Mouse (Mus musculus) CH12.LX (cell line): Measurements from ENCODE around the gene Mtg1. TPM values are rescaled to one million over a fixed set of nuclear protein-coding genes. Genes with fewer than 3 reads are reported as not detected.

Experiments
- DNase-seq: peaks from one replicate; pipeline ENCODE4 v3.0.0-alpha.2; 2013; ENCODE audit errors: extremely low read depth
- H3K27ac ChIP-seq: 2 replicates; pipeline ENCODE4 v1.5.1; 2012; ENCODE audit warnings: low read depth, mild to moderate bottlenecking, control low read depth, moderate library complexity; ENCODE audit not compliant: insufficient read depth
- H3K27me3 ChIP-seq: replicated peaks from 2 replicates; pipeline ENCODE3; 2012; ENCODE audit warnings: inconsistent platforms
- H3K36me3 ChIP-seq, 2 experiments: replicated peaks in 1 of 2; 2 replicates each; pipeline versions ENCODE3 to v1.6.1; 2012; ENCODE audit warnings: inconsistent platforms in 1 of 2, low read length in 1 of 2, mild to moderate bottlenecking in 1 of 2, mixed read lengths in 1 of 2, moderate library complexity in 1 of 2; ENCODE audit not compliant: control insufficient read depth in 1 of 2, insufficient read depth in 1 of 2
- H3K4me1 ChIP-seq, 2 experiments: 2 replicates each; pipeline ENCODE4 v1.6.1; 2012; ENCODE audit warnings: inconsistent platforms in 1 of 2, moderate library complexity in 1 of 2; ENCODE audit not compliant: insufficient read depth in 2 of 2, control insufficient read depth in 1 of 2
- H3K4me2 ChIP-seq: 2 replicates; pipeline ENCODE4 v1.6.1; 2012; ENCODE audit warnings: low read depth, mild to moderate bottlenecking, control low read depth; ENCODE audit not compliant: poor library complexity, insufficient read depth, severe bottlenecking
- H3K4me3 ChIP-seq, 3 experiments: fragments of 150-350 bp in 1 of 3; sonication (generic) in 1 of 3; replicated peaks in 1 of 3; 2 replicates each; pipeline versions ENCODE3 to v1.5.1; 2011 to 2012; ENCODE audit warnings: low read depth in 2 of 3, low read length in 2 of 3, mild to moderate bottlenecking in 2 of 3, moderate library complexity in 2 of 3, control low read depth in 1 of 3, improper control_type of control experiment in 1 of 3, inconsistent platforms in 1 of 3, mixed read lengths in 1 of 3; ENCODE audit not compliant: poor library complexity in 1 of 3
- H3K79me2 ChIP-seq: replicated peaks from 2 replicates; pipeline ENCODE4 v1.6.1; 2012; ENCODE audit warnings: mild to moderate bottlenecking, moderate library complexity; ENCODE audit not compliant: control insufficient read depth, poor library complexity, insufficient read depth, severe bottlenecking; ENCODE audit errors: extremely low read depth
- H3K9ac ChIP-seq: 2 replicates; pipeline ENCODE4 v1.6.1; 2012; ENCODE audit warnings: low read depth, mild to moderate bottlenecking, control low read depth, moderate library complexity; ENCODE audit not compliant: insufficient read depth
- H3K9me3 ChIP-seq: replicated peaks from 2 replicates; pipeline ENCODE3; 2012; ENCODE audit warnings: low read length, inconsistent platforms, mixed read lengths
- BHLHE40 ChIP-seq: IDR thresholded peaks from 2 replicates; pipeline ENCODE4 v1.6.1; 2011; ENCODE audit warnings: mild to moderate bottlenecking, low read depth, low read length, improper control_type of control experiment
- CHD1 ChIP-seq: IDR thresholded peaks from 2 replicates; pipeline ENCODE4 v1.6.1; 2012; ENCODE audit warnings: low read depth, low read length, improper control_type of control experiment, inconsistent platforms
- CHD2 ChIP-seq: IDR thresholded peaks from 2 replicates; pipeline ENCODE4 v1.6.1; 2011; ENCODE audit warnings: low read length, improper control_type of control experiment
- E2F4 ChIP-seq: IDR thresholded peaks from 2 replicates; pipeline ENCODE4 v1.6.1; 2011; ENCODE audit warnings: low read depth, low read length, improper control_type of control experiment; ENCODE audit not compliant: insufficient replicate concordance
- ELF1 ChIP-seq: IDR thresholded peaks from 2 replicates; pipeline ENCODE4 v1.6.1; 2014; ENCODE audit warnings: low read depth, mild to moderate bottlenecking, inconsistent platforms, low read length, improper control_type of control experiment
- EP300 ChIP-seq: IDR thresholded peaks from 2 replicates; pipeline ENCODE4 v1.6.1; 2011; ENCODE audit warnings: low read length, improper control_type of control experiment
- ETS1 ChIP-seq: conservative IDR thresholded peaks from 2 replicates; pipeline ENCODE4 v1.6.1; 2012; ENCODE audit warnings: low read depth, mild to moderate bottlenecking, inconsistent platforms, low read length, improper control_type of control experiment, moderate library complexity
- HCFC1 ChIP-seq: IDR thresholded peaks from 2 replicates; pipeline ENCODE4 v1.6.1; 2012; ENCODE audit warnings: low read depth, mild to moderate bottlenecking, inconsistent platforms, low read length, improper control_type of control experiment
- JUN ChIP-seq: IDR thresholded peaks from 2 replicates; pipeline ENCODE4 v1.6.1; 2011; ENCODE audit warnings: low read depth, mild to moderate bottlenecking, low read length, improper control_type of control experiment, moderate library complexity; ENCODE audit not compliant: insufficient read depth
- JUND ChIP-seq: conservative IDR thresholded peaks from 2 replicates; pipeline ENCODE4 v1.6.1; 2011; ENCODE audit warnings: low read depth, low read length, improper control_type of control experiment
- MAX ChIP-seq: IDR thresholded peaks from 2 replicates; pipeline ENCODE4 v1.6.1; 2011; ENCODE audit warnings: low read length, improper control_type of control experiment
- MXI1 ChIP-seq: IDR thresholded peaks from 2 replicates; pipeline ENCODE4 v1.6.1; 2011; ENCODE audit warnings: mild to moderate bottlenecking, low read depth, low read length, improper control_type of control experiment
- MYC ChIP-seq: IDR thresholded peaks from 2 replicates; pipeline ENCODE4 v1.6.1; 2011; ENCODE audit warnings: low read depth, mild to moderate bottlenecking, improper control_type of control experiment, low read length
- NELFE ChIP-seq: IDR thresholded peaks from 2 replicates; pipeline ENCODE4 v1.6.1; 2011; ENCODE audit warnings: low read depth, low read length, improper control_type of control experiment
- PAX5 ChIP-seq: IDR thresholded peaks from 2 replicates; pipeline ENCODE4 v1.6.1; 2012; ENCODE audit warnings: low read length, inconsistent platforms, mixed read lengths
- POLR2AphosphoS2 ChIP-seq: IDR thresholded peaks from 2 replicates; pipeline ENCODE4 v1.6.1; 2011; ENCODE audit warnings: low read depth, low read length, improper control_type of control experiment
- RAD21 ChIP-seq: IDR thresholded peaks from 2 replicates; pipeline ENCODE4 v1.6.1; 2011; ENCODE audit warnings: low read depth, mild to moderate bottlenecking, low read length, improper control_type of control experiment, moderate library complexity
- SMC3 ChIP-seq: IDR thresholded peaks from 2 replicates; pipeline ENCODE4 v1.6.1; 2011; ENCODE audit warnings: low read depth, low read length, improper control_type of control experiment
- TBP ChIP-seq: conservative IDR thresholded peaks from 2 replicates; pipeline ENCODE4 v1.6.1; 2011; ENCODE audit warnings: low read depth, low read length, improper control_type of control experiment
- TCF12 ChIP-seq: IDR thresholded peaks from 2 replicates; pipeline ENCODE4 v1.6.1; 2014; ENCODE audit warnings: low read depth, mild to moderate bottlenecking, inconsistent platforms, low read length, improper control_type of control experiment
- USF1 ChIP-seq: IDR thresholded peaks from 2 replicates; pipeline ENCODE4 v1.6.1; 2014; ENCODE audit warnings: low read depth, mild to moderate bottlenecking, inconsistent platforms, low read length, improper control_type of control experiment
- dilution Hi-C: fragments of 300-500 bp; cut with MboI; formaldehyde crosslinking; loops from 2 replicates; pipeline ENCODE4 v1.14.3; 2020; ENCODE audit warnings: low sequenced_read_pairs; ENCODE audit not compliant: extremely low pct_unique_long_range_greater_than_20kb, extremely low pct_ligation_motif_present
- in situ Hi-C: fragments of 300-500 bp; cut with MboI; formaldehyde crosslinking; loops from 3 replicates; pipeline ENCODE4 v1.14.3; 2019; ENCODE audit warnings: low sequenced_read_pairs, low pct_ligation_motif_present, low pct_unique_long_range_greater_than_20kb, mixed read lengths
- polyA plus RNA-seq: library from polyadenylated mRNA; unstranded; fragments of >175 nt; gene quantifications from 2 replicates; pipeline ENCODE4 v1.2.1, GENCODE M21; 2012; ENCODE audit warnings: low read depth; ENCODE audit not compliant: insufficient read length
- total RNA-seq, 2 experiments: library from RNA; depleted of rRNA; stranded (reverse); fragments of 300-350 nt in 1 of 2; fragments of >200 nt in 1 of 2; gene quantifications; 2 replicates each; pipeline ENCODE4 v1.2.3; 2012 to 2014

Mtg1 gene
- total and polyA plus RNA-seq, 3 experiments, result 26.6 to 39.8 (median 29.4) TPM

DNA sequence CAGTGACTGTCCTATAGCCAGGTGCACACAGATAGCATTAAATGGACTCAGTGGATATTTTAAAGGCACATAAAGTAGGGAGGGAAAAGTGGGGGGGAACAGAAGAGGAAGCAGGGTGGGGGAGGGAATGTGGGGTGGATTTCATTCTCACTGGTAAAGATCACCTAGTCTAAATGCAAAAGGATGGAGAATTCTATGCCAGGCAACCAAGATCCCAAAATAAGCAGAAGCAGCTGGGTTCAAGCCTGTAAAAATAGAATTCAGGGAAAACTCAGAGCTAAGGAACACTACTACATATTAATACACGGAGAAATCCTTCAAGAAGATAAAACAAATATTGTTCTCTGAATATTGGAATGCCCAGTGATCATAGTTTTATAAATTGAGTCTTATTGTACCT is 30.6 kb downstream of the Mtg1 start:
- H3K27ac ChIP-seq, result no peak overlapping the region
- peaks cover 71% of the 10 kb centered on the region for H3K27me3 ChIP-seq
- H3K4me3 ChIP-seq, result no peak overlapping the region
- no peaks in the 10 kb centered on the region for H3K36me3 ChIP-seq
- peaks cover 8% of the 10 kb centered on the region for H3K9me3 ChIP-seq
- in situ Hi-C loops, result no loop called here
- no peak for DNase-seq
- H3K4me2 ChIP-seq, result no peak overlapping the region
- TF ChIP-seq ETS1 (no peak), ELF1 (no peak), NELFE (no peak), MYC (no peak), BHLHE40 (no peak), E2F4 (no peak), MAX (no peak), SMC3 (no peak), JUN (no peak), HCFC1 (no peak), POLR2AphosphoS2 (no peak), RAD21 (no peak), CHD1 (no peak), PAX5 (no peak), TCF12 (no peak), JUND (no peak), MXI1 (no peak), USF1 (no peak), TBP (no peak), CHD2 (no peak)
- dilution Hi-C loops, result no loop called here
- no peaks in the 10 kb centered on the region for H3K79me2 ChIP-seq
- H3K9ac ChIP-seq, result no peak overlapping the region
- H3K4me1 ChIP-seq, result peaks cover 2 to 5% of the 10 kb centered on the region in 2 experiments

DNA sequence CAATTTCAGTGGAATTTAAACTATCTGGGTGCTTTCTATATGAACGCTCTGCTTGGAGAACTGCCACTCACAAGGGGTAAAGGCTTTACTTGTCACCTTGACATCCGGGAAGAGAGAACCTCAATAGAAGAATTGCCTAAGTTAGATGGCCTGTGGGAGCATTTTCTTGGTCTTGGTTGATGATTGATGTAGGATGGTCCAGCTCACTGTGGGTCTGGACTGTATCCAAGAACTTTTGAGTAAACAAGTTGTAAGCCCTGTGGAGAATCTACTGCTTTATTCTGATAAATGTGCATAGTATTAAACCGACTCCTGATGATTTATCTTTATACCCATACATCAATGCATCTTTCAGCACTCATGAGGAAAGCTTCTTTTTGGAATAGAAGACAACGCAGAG is 32.0 kb downstream of the Mtg1 start:
- no peak overlapping the region for H3K4me3 ChIP-seq
- H3K4me2 ChIP-seq, result no peak overlapping the region
- H3K27ac ChIP-seq, result no peak overlapping the region
- no peaks in the 10 kb centered on the region for H3K36me3 ChIP-seq
- H3K27me3 ChIP-seq, result peaks cover 70% of the 10 kb centered on the region
- TF ChIP-seq EP300 (no peak), MYC (no peak), TBP (no peak)
- no peak for DNase-seq
- H3K4me1 ChIP-seq, result no peaks in the 10 kb centered on the region
- in situ Hi-C loops (no loop called here), dilution Hi-C loops (no loop called here)
- no peak overlapping the region for H3K9ac ChIP-seq
- no peaks in the 10 kb centered on the region for H3K79me2 ChIP-seq
- H3K9me3 ChIP-seq, result peaks cover 8% of the 10 kb centered on the region
